Mouse (Mus musculus) stomach, embryonic 14.5 days (tissue): ENCODE results near the gene Trim25. TPM values are rescaled to one million over a fixed set of nuclear protein-coding genes. Genes with fewer than 3 reads are reported as not detected.

Experiments used
- polyA plus RNA-seq: library from polyadenylated mRNA; unstranded; fragments of >200 nt; fragmentation: Nextera tagmentation; extraction: Ambion mirVana; gene quantifications from 2 replicates; pipeline ENCODE4 v1.2.1, GENCODE M21; 2014

Gene Trim25
- polyA plus RNA-seq, 1 experiment from 2014 or later, result 22.9 TPM

Other genes with a start within 250 kb of the Trim25 start
- gene Akap1, start 134.8 kb upstream of the Trim25 start, polyA plus RNA-seq, result 20.6 and 23.9 TPM in 2 replicates
- 73.5 and 78.3 TPM in 2 replicates for gene Scpep1, start 43.9 kb upstream of the Trim25 start, polyA plus RNA-seq
- not detected in 2 replicates for gene Elobl, start 32.4 kb upstream of the Trim25 start, polyA plus RNA-seq
- gene Coil, start 29.1 kb upstream of the Trim25 start, polyA plus RNA-seq, result 11.2 TPM in 2 replicates
- gene Dgke, start 67.5 kb downstream of the Trim25 start, polyA plus RNA-seq, result 5.0 and 5.2 TPM in 2 replicates
- 2.4 and 3.4 TPM in 2 replicates for gene Gm525, start 74.5 kb downstream of the Trim25 start, polyA plus RNA-seq